Mouse (Mus musculus) left cerebral cortex, adult 2 months (tissue): ENCODE measurements around the gene Gtpbp10. TPM values are rescaled to one million over a fixed set of nuclear protein-coding genes. Genes with fewer than 3 reads are reported as not detected.
A peak's percentile ranks its signal among the peaks of the same experiment; 100 is the strongest.

Experiments used
- DNase-seq, 2 experiments: peaks; one replicate each; pipeline ENCODE4 v3.0.0; 2021 to 2022; ENCODE audit warnings: low spot score in 2 of 2, mixed read lengths in 1 of 2; ENCODE audit errors: extremely low spot score in 1 of 2
- H3K27ac ChIP-seq: fragments of 200-600 bp; 2 replicates; pipeline ENCODE4 v1.8.1; 2022
- H3K4me3 ChIP-seq: fragments of 200-600 bp; 2 replicates; pipeline ENCODE4 v1.8.1; 2022
- CTCF ChIP-seq: fragments of 200-600 bp; IDR thresholded peaks from 2 replicates; pipeline ENCODE4 v1.8.1; 2022; ENCODE audit warnings: antibody characterized with exemption, mild to moderate bottlenecking, moderate library complexity
- intact Hi-C: fragments of 180-260 bp; cut with DNase I; formaldehyde crosslinking; loops from one replicate; pipeline ENCODE4 v1.15.1; 2025
- total RNA-seq, 2 experiments: library from RNA; stranded (reverse); gene quantifications; 2 replicates each; pipeline ENCODE4 v1.2.3; 2021

Gtpbp10 gene
- total RNA-seq, 2 experiments from 2014 or later, result 10.8 to 12.0 TPM

DNA sequence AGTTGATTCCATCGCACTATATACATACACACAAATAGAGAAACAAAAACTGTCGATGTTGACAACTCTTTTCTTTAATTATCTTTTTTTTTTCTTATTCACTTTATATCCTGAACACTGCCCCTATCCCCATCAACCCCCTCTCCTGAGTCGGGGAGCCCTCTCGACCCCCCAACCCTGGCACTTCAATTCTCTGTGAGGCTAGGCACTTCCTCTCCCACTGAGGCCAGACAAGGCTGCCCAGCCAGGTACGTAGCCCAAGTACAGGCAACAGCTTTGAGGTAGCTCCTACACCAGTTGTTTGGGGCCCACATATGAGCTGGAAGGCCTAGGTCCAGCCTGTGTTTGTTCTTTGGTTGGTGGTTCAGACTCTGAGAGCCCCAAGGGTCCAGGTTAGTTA, 43.9 kb downstream of the Gtpbp10 start:
- DNase-seq, result no peak
- Histone ChIP-seq H3K27ac (peak overlapping the region; percentile 99; the same call in 1 of the 2 replicates), H3K4me3 (no peak overlapping the region)
- intact Hi-C loops, result no loop called here
- TF ChIP-seq CTCF, result no peak

DNA sequence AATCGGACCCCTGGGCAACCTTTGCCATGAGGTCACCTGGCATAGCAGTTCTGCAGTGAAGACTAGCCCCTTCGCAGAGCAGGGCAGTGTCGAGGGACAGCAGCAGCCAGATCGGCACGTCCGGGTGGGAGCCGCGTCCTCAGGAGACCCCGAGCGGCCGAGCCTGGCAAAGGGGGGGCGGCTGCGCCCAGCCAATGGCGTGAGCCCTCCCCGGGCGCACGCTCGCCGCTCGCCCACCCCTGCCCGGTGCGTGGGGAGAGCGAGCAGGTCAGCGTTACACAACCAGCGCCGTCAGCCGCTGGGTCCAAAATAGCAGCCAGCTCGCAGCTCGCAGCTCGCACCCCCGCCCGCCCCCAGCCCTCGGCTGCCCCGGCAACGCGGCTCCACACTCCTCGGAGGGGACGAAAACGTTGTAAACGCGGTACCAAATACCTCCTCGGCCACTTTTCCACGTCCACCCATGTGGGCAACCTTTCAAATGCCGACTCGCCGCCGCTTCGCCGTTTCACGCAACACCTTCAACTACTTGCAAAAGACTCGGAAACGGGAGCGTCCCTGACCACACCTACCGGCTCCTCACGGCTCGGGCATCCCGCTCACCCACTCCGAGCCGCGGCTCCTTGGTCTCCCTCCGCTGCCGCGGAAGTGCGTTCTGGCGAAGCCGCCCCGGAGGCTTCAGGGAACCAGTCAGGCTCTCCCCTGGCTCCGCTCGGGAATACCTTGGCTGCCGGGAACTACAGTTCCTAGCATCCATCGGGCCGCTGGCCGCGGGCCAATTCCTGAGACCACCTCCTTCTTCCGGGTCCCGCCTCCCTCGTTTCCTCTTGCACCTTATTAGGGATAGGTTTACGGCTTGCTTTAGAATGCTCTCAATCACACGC, 44.9 kb downstream of the Gtpbp10 start, which contains the start of gene Cldn12:
Gene Cldn12 (minus strand): TSS at position 763 of the 881 bp plus-strand sequence.
- peak within 1 kb of the TSS; percentile 99 for H3K27ac ChIP-seq
- no peak for TF ChIP-seq CTCF
- intact Hi-C loops, result loop anchor here (5.0 kb wide), 3 partner anchors 43 to 178 kb away; partner anchors contain the start of genes Gtpbp10 and Steap2
- H3K4me3 ChIP-seq, result peak within 1 kb of the TSS; percentile 86
- peak; percentile 95 to 96 for DNase-seq

DNA sequence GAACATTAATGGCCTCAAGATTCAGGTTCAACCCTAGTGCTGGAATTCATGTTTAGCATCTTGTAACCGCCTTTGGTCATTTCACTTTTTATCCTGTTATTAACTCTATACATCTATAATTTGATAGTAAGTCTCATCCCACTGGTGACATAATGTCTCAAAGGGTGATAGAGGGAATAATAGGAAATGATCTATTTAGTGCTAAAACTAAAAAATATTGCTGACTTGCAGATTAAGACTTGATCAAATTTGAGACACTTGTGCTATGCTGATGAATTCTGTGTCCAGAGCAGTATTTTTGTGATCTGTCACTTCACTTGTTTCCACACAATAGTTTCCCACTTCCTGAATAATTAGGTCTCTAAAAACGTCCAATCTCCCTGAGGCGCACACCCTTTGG, 47.9 kb downstream of the Gtpbp10 start:
- intact Hi-C loops, result loop anchor here (5.0 kb wide), 3 partner anchors 46 to 181 kb away; partner anchors contain the start of genes Gtpbp10 and Steap2
- DNase-seq, result no peak
- TF ChIP-seq CTCF, result no peak

DNA sequence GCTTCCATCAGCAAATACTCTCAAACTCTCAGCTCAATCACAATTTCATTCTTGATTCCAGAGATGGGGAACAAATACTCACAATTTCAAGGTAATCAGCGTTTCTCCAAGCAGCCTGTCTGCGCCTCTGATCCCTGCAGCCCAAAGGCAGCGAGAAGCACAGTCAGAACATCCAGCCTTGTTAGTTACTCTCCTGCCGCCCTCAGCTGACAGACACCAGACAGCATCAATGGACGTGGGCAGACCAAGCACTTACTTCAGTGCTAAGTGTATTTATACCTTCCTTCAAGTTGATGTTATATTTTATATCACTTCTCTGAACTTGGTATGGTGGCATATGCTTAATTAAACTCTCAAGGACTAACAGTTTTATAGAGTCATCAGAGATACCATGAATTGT, 48.3 kb downstream of the Gtpbp10 start:
- Histone ChIP-seq H3K4me3 (peak overlapping the region; percentile 28), H3K27ac (no peak overlapping the region)
- intact Hi-C loops, result loop anchor here (5.0 kb wide), 3 partner anchors 46 to 181 kb away; partner anchors contain the start of genes Gtpbp10 and Steap2
- TF ChIP-seq CTCF, result no peak; the same call in 1 of the 2 replicates
- DNase-seq, result peak in 1 of 2 experiments; percentile 28

More for the DNA sequence above, 47.9 kb downstream of the Gtpbp10 start:
- H3K27ac ChIP-seq, result no peak overlapping the region
- H3K4me3 ChIP-seq, result no peak overlapping the region; the same call in 1 of the 2 replicates

DNA sequence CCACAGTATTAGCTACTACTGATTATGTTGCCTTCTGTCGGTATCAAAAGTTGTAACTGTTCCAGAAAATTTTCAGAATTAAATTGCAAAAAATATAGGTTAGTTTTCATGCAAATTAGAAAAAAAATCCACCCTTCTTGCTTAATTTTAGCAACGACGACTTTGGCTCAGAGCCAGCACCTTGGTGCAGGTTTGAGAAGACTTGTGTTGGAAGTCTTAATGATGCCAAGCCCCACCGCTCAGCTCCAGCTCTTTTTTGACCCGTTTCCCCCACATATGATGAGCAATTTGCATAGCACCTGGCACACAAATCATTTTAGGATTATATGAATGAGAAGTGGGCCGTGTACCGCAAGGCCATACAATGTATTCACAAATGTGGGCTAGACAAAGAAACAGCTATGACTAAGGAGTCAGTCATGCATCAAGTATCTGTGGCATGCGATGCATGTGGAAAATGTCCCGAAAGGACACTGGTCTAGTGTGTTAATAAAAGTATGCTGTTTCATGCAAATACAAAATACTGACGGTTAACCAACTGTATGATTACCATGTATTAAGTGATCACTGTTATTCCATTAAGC, 48.9 kb downstream of the Gtpbp10 start:
- TF ChIP-seq CTCF, result no peak
- intact Hi-C loops, result loop anchor here (5.0 kb wide), 3 partner anchors 47 to 182 kb away; partner anchors contain the start of genes Gtpbp10 and Steap2
- Histone ChIP-seq H3K27ac (no peak overlapping the region), H3K4me3 (peak overlapping the region; percentile 28)
- DNase-seq, result no peak

DNA sequence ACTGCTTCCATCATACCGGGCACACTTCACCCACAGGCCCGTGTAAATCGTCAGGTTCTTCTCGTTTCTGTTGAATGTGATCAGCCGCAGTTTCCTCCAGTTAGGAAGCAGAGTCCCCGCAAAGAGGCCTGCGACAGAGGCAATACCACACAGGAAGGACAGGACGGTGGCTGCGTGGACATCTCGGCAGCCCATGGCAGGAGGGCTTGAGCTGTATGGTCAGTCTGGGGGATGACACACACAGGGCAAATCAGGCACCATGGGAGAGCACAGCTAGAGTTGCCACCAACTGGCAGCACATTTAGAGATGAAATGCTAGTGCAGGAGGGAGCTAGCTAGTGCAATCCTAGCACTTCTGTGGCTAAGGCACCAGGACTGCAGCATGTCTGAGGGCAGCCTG, 51.1 kb downstream of the Gtpbp10 start:
- TF ChIP-seq CTCF, result no peak
- DNase-seq, result no peak
- intact Hi-C loops, result no loop called here
- H3K27ac ChIP-seq, result no peak overlapping the region
- H3K4me3 ChIP-seq, result no peak overlapping the region

DNA sequence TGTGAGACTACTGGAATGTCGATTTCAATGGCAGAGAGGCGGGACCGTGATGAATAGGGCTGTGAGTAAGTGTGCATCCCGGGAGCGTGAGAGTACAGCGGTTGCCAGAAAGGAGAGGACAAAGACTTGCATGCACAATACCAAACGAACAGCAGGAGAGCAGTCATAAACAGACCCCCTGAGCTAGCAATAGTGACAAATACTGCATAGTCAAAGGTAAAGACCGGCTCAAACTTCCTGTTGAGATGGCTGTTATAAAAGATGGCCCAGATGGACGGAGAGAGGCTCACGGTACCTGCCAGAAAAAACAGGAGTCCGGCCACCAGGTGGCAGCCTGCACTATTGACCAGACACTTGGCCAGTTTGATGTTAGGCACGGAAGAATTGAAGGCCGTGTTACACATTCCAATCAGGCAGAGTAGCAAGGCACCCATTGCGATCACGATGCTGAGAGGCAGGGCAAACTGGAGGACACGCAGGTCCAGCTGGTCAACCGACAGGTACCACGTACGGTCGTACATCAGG, 51.6 kb downstream of the Gtpbp10 start:
- Histone ChIP-seq H3K27ac (no peak overlapping the region), H3K4me3 (no peak overlapping the region)
- TF ChIP-seq CTCF, result peak; percentile 67
- intact Hi-C loops, result no loop called here
- peak; percentile 51 to 74 for DNase-seq

DNA sequence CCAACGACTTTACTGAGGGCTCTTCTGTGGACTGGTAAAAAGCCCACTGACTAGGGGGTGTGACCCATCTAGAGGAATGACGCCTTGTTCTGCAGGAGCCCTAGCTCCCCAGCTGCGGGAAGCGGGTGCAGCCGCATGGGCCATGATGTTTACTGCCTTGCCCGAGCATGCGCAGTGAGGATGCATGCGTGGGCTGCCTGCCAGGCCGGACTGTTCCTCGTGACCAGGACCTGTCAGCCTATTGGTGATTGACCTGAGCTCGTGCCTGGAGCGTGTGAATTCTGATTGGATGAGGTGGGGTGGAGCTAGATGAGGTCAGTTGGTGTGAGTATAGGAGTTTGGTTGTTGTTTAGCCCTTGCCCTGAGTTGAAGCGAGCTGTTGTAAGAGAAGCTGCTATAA, 54.9 kb downstream of the Gtpbp10 start:
- intact Hi-C loops, result no loop called here
- TF ChIP-seq CTCF, result no peak
- Histone ChIP-seq H3K4me3 (no peak overlapping the region), H3K27ac (no peak overlapping the region)
- no peak for DNase-seq

DNA sequence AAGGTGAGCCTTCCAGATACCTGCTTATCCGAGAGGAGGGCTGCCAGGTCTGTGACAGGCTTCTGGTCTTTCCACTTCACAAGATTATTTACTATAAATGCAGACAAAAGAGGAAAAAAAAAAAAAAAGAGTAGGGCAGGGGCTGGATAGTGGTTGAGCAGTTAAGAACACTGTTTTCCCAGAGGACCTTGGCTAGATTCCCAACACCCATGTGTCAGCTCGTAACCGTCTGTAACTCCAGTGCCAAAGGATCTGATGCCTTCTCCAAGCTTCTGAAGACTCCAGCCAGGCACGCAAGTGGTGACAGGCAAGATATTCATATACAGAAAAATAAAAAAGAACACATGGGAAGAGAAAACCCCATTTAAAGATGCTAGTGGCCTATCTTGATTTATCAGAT, 56.0 kb downstream of the Gtpbp10 start:
- Histone ChIP-seq H3K27ac (no peak overlapping the region), H3K4me3 (no peak overlapping the region)
- intact Hi-C loops, result no loop called here
- no peak for TF ChIP-seq CTCF
- DNase-seq, result no peak

DNA sequence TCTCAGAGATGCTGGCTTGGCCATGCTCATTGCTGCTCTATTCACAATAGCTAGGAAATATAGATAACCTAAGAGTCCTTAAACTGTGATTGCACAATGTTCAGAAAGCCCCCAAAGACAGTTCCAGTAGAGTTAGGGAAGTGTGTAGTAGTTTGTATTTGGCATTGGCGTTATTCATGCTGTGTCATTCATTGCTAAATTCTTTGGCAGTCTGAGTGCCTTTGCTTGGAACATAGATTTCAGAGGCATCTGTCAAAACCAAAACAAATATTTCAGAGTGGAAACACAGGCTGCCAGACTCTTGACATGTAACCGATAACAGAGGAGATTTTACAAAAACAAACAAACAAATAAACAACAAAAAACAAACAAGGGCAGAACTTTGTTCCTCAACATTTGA, 57.8 kb downstream of the Gtpbp10 start:
- DNase-seq, result no peak
- intact Hi-C loops, result no loop called here

DNA sequence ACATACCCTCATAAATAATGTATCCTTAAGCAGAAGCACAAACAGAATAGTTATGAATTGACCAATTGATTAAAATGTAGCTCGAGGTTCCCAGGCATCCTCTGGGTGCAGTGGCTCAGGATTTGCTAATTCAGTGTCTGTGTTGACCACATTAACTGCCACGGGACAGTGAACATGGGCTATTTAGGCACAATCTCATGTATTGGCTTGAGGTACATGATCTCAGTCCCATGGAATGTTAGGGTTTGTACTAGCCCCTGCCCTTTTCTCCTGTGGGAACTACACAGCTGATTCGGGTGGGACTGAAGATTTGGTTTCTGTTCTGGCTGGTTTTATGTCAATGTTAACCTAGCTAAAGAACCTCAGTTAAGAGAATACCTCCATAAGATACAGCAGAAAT, 62.9 kb downstream of the Gtpbp10 start:
- intact Hi-C loops, result loop anchor here (5.0 kb wide), 1 partner anchor 151 kb away; no protein-coding TSS in a partner anchor
- no peak for DNase-seq
- TF ChIP-seq CTCF, result no peak
- Histone ChIP-seq H3K4me3 (no peak overlapping the region), H3K27ac (no peak overlapping the region)

More for the DNA sequence above, 57.8 kb downstream of the Gtpbp10 start:
- TF ChIP-seq CTCF, result no peak
- Histone ChIP-seq H3K4me3 (no peak overlapping the region), H3K27ac (no peak overlapping the region)

DNA sequence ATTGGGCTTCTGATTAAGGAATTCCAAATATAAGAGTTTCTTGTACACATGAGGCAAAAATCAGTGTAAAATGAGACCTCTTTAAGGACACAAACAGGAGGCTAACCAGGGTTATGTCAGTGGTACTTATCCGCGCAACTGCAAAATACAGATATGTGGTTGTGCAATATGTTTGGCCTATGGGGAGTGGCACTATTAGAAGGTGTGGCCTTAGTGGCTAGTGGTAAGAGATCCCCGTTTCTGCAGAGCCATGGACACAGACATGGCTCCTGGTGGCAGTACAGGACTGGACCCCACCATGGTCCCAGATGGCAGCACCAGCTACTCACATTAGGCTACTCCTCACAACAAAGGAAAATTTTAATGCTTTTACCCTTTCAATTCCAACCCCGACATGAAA, 64.3 kb downstream of the Gtpbp10 start:
- intact Hi-C loops, result loop anchor here (5.0 kb wide), 1 partner anchor 152 kb away; no protein-coding TSS in a partner anchor
- Histone ChIP-seq H3K27ac (no peak overlapping the region), H3K4me3 (no peak overlapping the region)
- DNase-seq, result no peak
- TF ChIP-seq CTCF, result no peak
